In the genomic region with DNA sequence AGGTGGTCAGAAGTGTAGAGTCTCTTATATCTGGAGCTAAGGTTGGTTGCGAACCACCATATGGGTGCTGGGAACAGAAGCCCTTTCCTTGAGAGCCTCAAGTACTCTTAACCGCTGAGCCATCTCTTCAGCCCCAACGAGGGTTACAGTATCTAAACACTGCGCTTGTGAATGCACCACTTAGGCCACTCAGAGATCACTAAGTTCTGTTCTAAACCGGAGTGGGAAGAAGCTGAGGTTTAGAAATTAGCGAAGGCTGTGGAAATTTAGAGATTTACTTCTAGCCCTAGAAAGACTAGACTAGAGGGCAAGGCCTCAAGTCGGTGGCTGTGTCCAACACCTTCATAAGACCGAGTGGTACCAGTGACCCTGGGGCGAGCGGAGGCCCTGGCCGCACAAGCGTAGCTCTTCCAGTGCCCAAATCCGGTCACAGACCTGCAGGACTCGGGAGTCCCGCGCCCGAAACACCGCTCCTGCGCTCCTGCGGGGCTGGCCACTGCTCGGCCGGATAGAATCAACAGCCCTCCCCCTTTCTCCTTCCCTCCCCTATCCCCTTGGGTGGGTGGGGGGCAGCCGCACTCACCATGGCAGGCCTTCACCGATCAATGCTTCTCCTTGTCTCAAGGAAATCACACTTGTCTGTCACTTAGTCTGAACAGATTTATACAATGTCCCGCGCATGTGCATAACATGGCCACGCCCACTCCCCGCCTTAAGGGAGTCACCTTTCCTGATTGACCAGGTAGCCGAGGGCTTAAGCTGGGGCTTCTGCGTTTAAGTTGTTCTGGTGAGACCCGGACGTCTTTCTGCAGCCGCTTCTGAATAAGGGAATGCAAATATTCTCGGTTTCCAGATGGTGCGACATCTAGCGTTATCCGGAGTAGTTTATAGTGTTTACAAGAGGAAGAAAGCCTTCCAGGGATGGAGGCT, we compare ENCODE assay signal across 8 mouse cellular contexts. TPM values are rescaled to one million over a fixed set of nuclear protein-coding genes. Genes with fewer than 3 reads are reported as not detected.
DNase-seq lines count a peak whose midpoint lies in the region; ATAC-seq lines count a peak whose summit lies in the region.

No protein-coding gene starts in this region.

- no peaks in the 10 kb centered on the region for H3K9me3 ChIP-seq in intestine, embryonic 14.5 days (ENCODE audit: control insufficient read depth, low read length)

- H3K4me2 ChIP-seq in intestine, embryonic 14.5 days (ENCODE audit: low read length): peak overlapping the region; percentile 62

- H3K27ac ChIP-seq in intestine, embryonic 14.5 days (ENCODE audit: low read depth): peak overlapping the region; percentile 51; the same call in 1 of the 2 replicates

- H3K27me3 ChIP-seq in intestine, embryonic 14.5 days (replicated peaks; ENCODE audit: control insufficient read depth, insufficient read depth, low read length): no peaks in the 10 kb centered on the region

- DNase-seq in adrenal gland, postnatal 10 days: peak; percentile 89
- peak; percentile 93 for DNase-seq in embryo, embryonic 10.5 days (ENCODE audit: low spot score)
- DNase-seq in gastrocnemius, postnatal 25 days: peak; percentile 47
- DNase-seq in intestine, embryonic 14.5 days (ENCODE audit: low spot score): peak; percentile 95
- peak; percentile 53 to 86 for DNase-seq in left cerebral cortex, adult 9 months (ENCODE audit: low spot score in 2 of 2)
- DNase-seq in right cerebral cortex, postnatal 25 days: peak; percentile 82

- no peaks in the 10 kb centered on the region for H3K36me3 ChIP-seq in intestine, embryonic 14.5 days (ENCODE audit: control insufficient read depth, insufficient read depth, low read length)

- H3K4me1 ChIP-seq in intestine, embryonic 14.5 days (replicated peaks; ENCODE audit: control insufficient read depth, insufficient read depth, low read length): no peaks in the 10 kb centered on the region

- H3K9ac ChIP-seq in intestine, embryonic 14.5 days (ENCODE audit: low read length): peak overlapping the region; percentile 57

- WGBS in intestine, embryonic 14.5 days: 7% methylated on average over 37 of the region's 37 CpGs

- H3K4me3 ChIP-seq in intestine, embryonic 14.5 days (ENCODE audit: low read depth, low read length): peak overlapping the region; percentile 70

- peak; percentile 94 for ATAC-seq in intestine, embryonic 14.5 days (replicated peaks; ENCODE audit: low FRiP score, low TSS enrichment, low read depth)
- ATAC-seq in megakaryocyte, adult 5-6 weeks (ENCODE audit: poor library complexity, severe bottlenecking): peak; percentile 40; the same call in 1 of the 2 replicates
- no peak; the same call in 1 of the 2 replicates for ATAC-seq in megakaryocyte progenitor cell, adult 5-6 weeks (replicated peaks; ENCODE audit: poor library complexity)

RNA-seq across cellular contexts. Expression of gene Zfp791, which starts 3.6 kb away (rescaled TPM):
- 1 to 10 TPM; 3.7 to 3.9 TPM for total RNA-seq in adrenal gland, postnatal 10 days (2021)
- 1 to 10 TPM in 1 of 2 experiments, under 1 TPM in 1; 1.00 to 1.4 TPM for total RNA-seq in gastrocnemius, postnatal 25 days (2021)
- polyA plus RNA-seq in intestine, embryonic 14.5 days (2014; fragmentation: Nextera tagmentation; extraction: Ambion mirVana): 2.2 and 2.3 TPM in 2 replicates
- not detected in 2 replicates for total RNA-seq in megakaryocyte, adult 5-6 weeks (2015)
- total RNA-seq in megakaryocyte, adult 5-6 weeks (2017): not detected in 2 replicates
- total RNA-seq in megakaryocyte progenitor cell, adult 5-6 weeks (2015): not detected in 2 replicates
- not detected in 2 replicates for total RNA-seq in megakaryocyte progenitor cell, adult 5-6 weeks (2017)

RNA-seq across cellular contexts. Expression of gene Cks1brt, which starts 32.4 kb away (rescaled TPM):
- total RNA-seq in adrenal gland, postnatal 10 days (2021): not detected
- total RNA-seq in gastrocnemius, postnatal 25 days (2021): not detected
- polyA plus RNA-seq in intestine, embryonic 14.5 days (2014; fragmentation: Nextera tagmentation; extraction: Ambion mirVana): not detected in 2 replicates
- total RNA-seq in megakaryocyte, adult 5-6 weeks (2015): not detected in 2 replicates
- total RNA-seq in megakaryocyte, adult 5-6 weeks (2017): not detected in 2 replicates
- not detected in 2 replicates for total RNA-seq in megakaryocyte progenitor cell, adult 5-6 weeks (2015)
- 0.08 TPM in 1 of 2 replicates, not detected in the other for total RNA-seq in megakaryocyte progenitor cell, adult 5-6 weeks (2017)

RNA-seq across cellular contexts. Expression of gene Man2b1, which starts 36.2 kb away (rescaled TPM):
- total RNA-seq in adrenal gland, postnatal 10 days (2021): 10 to 100 TPM; 52.7 to 56.6 TPM
- total RNA-seq in gastrocnemius, postnatal 25 days (2021): 10 to 100 TPM in 1 of 2 experiments, 1 to 10 TPM in 1; 7.3 to 12.6 TPM
- polyA plus RNA-seq in intestine, embryonic 14.5 days (2014; fragmentation: Nextera tagmentation; extraction: Ambion mirVana): 41.7 and 46.7 TPM in 2 replicates
- total RNA-seq in megakaryocyte, adult 5-6 weeks (2015): 204 TPM in 2 replicates
- 159 and 161 TPM in 2 replicates for total RNA-seq in megakaryocyte, adult 5-6 weeks (2017)
- total RNA-seq in megakaryocyte progenitor cell, adult 5-6 weeks (2015): 86.9 and 95.2 TPM in 2 replicates
- 60.2 and 69.6 TPM in 2 replicates for total RNA-seq in megakaryocyte progenitor cell, adult 5-6 weeks (2017)

RNA-seq across cellular contexts. Expression of gene Wdr83, which starts 38.2 kb away (rescaled TPM):
- total RNA-seq in adrenal gland, postnatal 10 days (2021): 10 to 100 TPM; 25.7 to 29.8 TPM
- 10 to 100 TPM; 14.9 to 21.8 TPM for total RNA-seq in gastrocnemius, postnatal 25 days (2021)
- polyA plus RNA-seq in intestine, embryonic 14.5 days (2014; fragmentation: Nextera tagmentation; extraction: Ambion mirVana): 43.2 and 44.2 TPM in 2 replicates
- 17.0 and 20.5 TPM in 2 replicates for total RNA-seq in megakaryocyte, adult 5-6 weeks (2015)
- 9.9 and 12.5 TPM in 2 replicates for total RNA-seq in megakaryocyte, adult 5-6 weeks (2017)
- total RNA-seq in megakaryocyte progenitor cell, adult 5-6 weeks (2015): 33.1 and 44.3 TPM in 2 replicates
- total RNA-seq in megakaryocyte progenitor cell, adult 5-6 weeks (2017): 23.5 and 33.7 TPM in 2 replicates

RNA-seq across cellular contexts. Expression of gene Wdr83os, which starts 38.8 kb away (rescaled TPM):
- 10 to 100 TPM; 58.2 to 70.5 TPM for total RNA-seq in adrenal gland, postnatal 10 days (2021)
- 10 to 100 TPM; 39.8 to 43.1 TPM for total RNA-seq in gastrocnemius, postnatal 25 days (2021)
- 142 and 156 TPM in 2 replicates for polyA plus RNA-seq in intestine, embryonic 14.5 days (2014; fragmentation: Nextera tagmentation; extraction: Ambion mirVana)
- 116 and 119 TPM in 2 replicates for total RNA-seq in megakaryocyte, adult 5-6 weeks (2015)
- total RNA-seq in megakaryocyte, adult 5-6 weeks (2017): 27.8 and 39.4 TPM in 2 replicates
- 159 and 193 TPM in 2 replicates for total RNA-seq in megakaryocyte progenitor cell, adult 5-6 weeks (2015)
- total RNA-seq in megakaryocyte progenitor cell, adult 5-6 weeks (2017): 40.3 and 41.4 TPM in 2 replicates
